25 mouse cellular contexts compared by ENCODE assay signal in the genomic region with DNA sequence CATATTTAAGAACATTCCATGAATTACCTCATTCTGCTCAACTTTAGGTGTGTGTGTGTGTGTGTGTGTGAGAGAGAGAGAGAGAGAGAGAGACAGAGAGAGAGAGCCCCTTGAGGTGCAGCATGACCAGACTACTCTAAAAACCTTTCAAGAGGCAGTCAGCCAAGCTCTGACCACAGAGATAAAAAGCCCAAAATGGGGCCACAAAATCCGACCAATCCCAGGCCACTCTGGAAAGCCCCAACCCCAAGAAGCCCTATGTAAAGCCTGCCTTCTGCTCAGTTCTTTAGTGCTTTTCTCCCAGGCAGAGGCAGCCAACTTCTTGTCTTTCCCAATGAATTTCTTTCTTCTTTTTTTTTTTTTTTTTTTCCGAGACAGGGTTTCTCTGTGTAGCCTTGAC. TPM values are rescaled to one million over a fixed set of nuclear protein-coding genes. Genes with fewer than 3 reads are reported as not detected.
"Had no signal": no experiment of that assay in that cellular context is flagged by ENCODE, and none has a peak within 500 bp of the region (broad histone marks: within the 10 kb centered on the region; RNA-seq: fewer than 3 reads in every experiment).

No protein-coding gene starts in this region.

- H3K9me3 ChIP-seq: liver, embryonic 15.5 days; lung, embryonic 15.5 days; midbrain, embryonic 10.5 days; midbrain, embryonic 12.5 days; neural tube, embryonic 15.5 days; stomach, embryonic 15.5 days had no signal

- H3K27me3 ChIP-seq: liver, embryonic 15.5 days; lung, embryonic 15.5 days; neural tube, embryonic 15.5 days; stomach, embryonic 15.5 days had no signal

- H3K36me3 ChIP-seq: liver, embryonic 15.5 days; lung, embryonic 15.5 days; midbrain, embryonic 10.5 days; midbrain, embryonic 12.5 days; neural tube, embryonic 13.5 days; neural tube, embryonic 15.5 days; stomach, embryonic 15.5 days had no signal

- DNase-seq: liver, postnatal 0 days; lung, adult 2 months; lung, postnatal 14 days; lung, postnatal 36 days; midbrain, embryonic 14.5 days; right cerebral cortex, postnatal 14 days; thymus, adult 2 months; thymus, postnatal 25 days; thymus, postnatal 4 days had no signal

- H3K4me3 ChIP-seq: liver, embryonic 15.5 days; lung, embryonic 15.5 days; midbrain, embryonic 10.5 days; midbrain, embryonic 12.5 days; myocyte; neural tube, embryonic 13.5 days; neural tube, embryonic 15.5 days; stomach, embryonic 15.5 days had no signal

- H3K9ac ChIP-seq: liver, embryonic 15.5 days; liver, postnatal 0 days; lung, embryonic 15.5 days; midbrain, embryonic 12.5 days; neural tube, embryonic 13.5 days; neural tube, embryonic 15.5 days; stomach, embryonic 15.5 days had no signal

- H3K27ac ChIP-seq: liver, embryonic 15.5 days; lung, embryonic 15.5 days; macrophage; midbrain, embryonic 10.5 days; midbrain, embryonic 12.5 days; neural tube, embryonic 13.5 days; neural tube, embryonic 15.5 days; stomach, embryonic 15.5 days; stomach, postnatal 0 days had no signal

- ATAC-seq: liver, postnatal 0 days; lung, postnatal 0 days; midbrain, embryonic 16.5 days had no signal

RNA-seq across cellular contexts. Expression of gene 4930556J24Rik, which starts 15.7 kb away (rescaled TPM):
- total RNA-seq: megakaryocyte progenitor cell, adult 5-6 weeks; megakaryocyte-erythroid progenitor cell, adult 5-6 weeks had no signal
- polyA plus RNA-seq: liver, postnatal 0 days; lung, adult 2 months; lung, postnatal 0 days; macrophage; neural tube, embryonic 11.5 days; neural tube, embryonic 15.5 days; spleen, adult 2 months; thymus, adult 2 months had no signal

RNA-seq across cellular contexts. Expression of gene Gal3st1, which starts 22.5 kb away (rescaled TPM):
- total RNA-seq: megakaryocyte-erythroid progenitor cell, adult 5-6 weeks had no signal
- polyA plus RNA-seq: macrophage, myocyte had no signal
